Mouse (Mus musculus): ENCODE results near the gene Csf3r.

DNA sequence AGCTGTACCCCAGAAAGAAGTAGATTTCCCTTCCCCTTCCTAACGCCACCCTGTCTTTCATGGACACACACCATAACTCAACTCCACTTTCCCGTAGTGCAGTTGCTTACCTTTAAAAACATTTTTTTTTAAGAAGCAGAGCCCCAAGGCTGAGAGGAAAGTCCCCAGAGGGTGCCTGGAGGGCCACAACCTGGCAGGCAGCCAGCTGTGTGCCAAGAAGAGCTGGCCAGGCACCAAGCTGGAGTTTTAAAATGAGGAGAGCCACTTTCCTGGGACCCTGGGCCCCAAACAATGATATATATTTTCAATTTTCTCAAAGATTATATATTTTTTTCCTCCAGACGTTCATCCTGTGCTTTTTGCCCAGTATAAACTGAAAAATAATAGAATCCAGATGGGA is 37.3 kb upstream of the Csf3r start:
- no peak for TF ChIP-seq POLR2A (IDR thresholded peaks at IDR 0.05; ENCODE audit: low read depth, low read length)
- no peak for TF ChIP-seq CTCF (IDR thresholded peaks at IDR 0.05; ENCODE audit: extremely low read depth, insufficient read depth, insufficient read length, insufficient replicate concordance)

Data from spleen, adult 2 months (tissue).